Comparison of ENCODE assay signal across 19 mouse cellular contexts in genomic region chr17:75804358-75804757, GRCm38 (mm10).
DNase-seq lines count a peak whose midpoint lies in the region; ATAC-seq and TF ChIP-seq lines count a peak whose summit lies in the region.
"Had no signal": no experiment of that assay in that cellular context is flagged by ENCODE, and none has a peak within 500 bp of the region (broad histone marks: within the 10 kb centered on the region; RNA-seq: fewer than 3 reads in every experiment).

No protein-coding gene starts in this region.

- DNase-seq in embryonic facial prominence, embryonic 14.5 days (ENCODE audit: low spot score), result peak; percentile 27
- no peak for DNase-seq in embryonic facial prominence, embryonic 10.5 days (ENCODE audit: low spot score)
- peak; percentile 28 for DNase-seq in hindbrain, postnatal 0 days (ENCODE audit: low spot score)
- peak; percentile 49 for DNase-seq in 3T3-L1 (ENCODE audit: low read depth, low spot score)
- DNase-seq in fibroblast of lung, adult 2 months (ENCODE audit: low read depth), result peak; percentile 19
- no peak for DNase-seq in lung, postnatal 10 days
- DNase-seq in heart, adult 2 months, result no peak
- DNase-seq: adrenal gland, postnatal 25 days; cerebellum, adult 9-11 months; embryo, embryonic 11 days; kidney, adult 11 months; kidney, postnatal 10 days; liver, postnatal 0 days; lung, postnatal 36 days; right cerebral cortex, adult 18-20 months had no signal

- no peak overlapping the region for H3K4me3 ChIP-seq in embryonic facial prominence, embryonic 14.5 days (ENCODE audit: low read depth, low read length)
- no peak overlapping the region for H3K4me3 ChIP-seq in embryonic facial prominence, embryonic 10.5 days
- no peak overlapping the region for H3K4me3 ChIP-seq in hindbrain, postnatal 0 days (ENCODE audit: low read length)
- H3K4me3 ChIP-seq in hindbrain, embryonic 12.5 days, result no peak overlapping the region
- no peak overlapping the region for H3K4me3 ChIP-seq in heart, adult 2 months
- H3K4me3 ChIP-seq: heart, embryonic 15.5 days; limb, embryonic 15.5 days had no signal

- TF ChIP-seq CTCF in hindbrain, postnatal 0 days (IDR thresholded peaks at IDR 0.05; ENCODE audit: low read depth), result no peak
- TF ChIP-seq CTCF in heart, adult 2 months (IDR thresholded peaks at IDR 0.05), result no peak

- no peak for TF ChIP-seq EP300 in heart, adult 2 months (IDR thresholded peaks at IDR 0.05; ENCODE audit: insufficient read depth, low read depth, low read length)

- 18% methylated on average over 1 of the region's 1 CpGs for WGBS in embryonic facial prominence, embryonic 14.5 days
- WGBS in embryonic facial prominence, embryonic 10.5 days, result 70% methylated on average over 1 of the region's 1 CpGs
- WGBS in hindbrain, postnatal 0 days, result 43% methylated on average over 1 of the region's 1 CpGs
- whole genome bisulfite sequencing in hindbrain, embryonic 12.5 days, result 60% methylated on average over 1 of the region's 1 CpGs
- 18% methylated on average over 1 of the region's 1 CpGs for WGBS in heart, adult 2 months

- intact Hi-C loops in heart, adult 2 months (cut with DNase I), result no loop called here

- no peak overlapping the region for H3K27ac ChIP-seq in embryonic facial prominence, embryonic 14.5 days (replicated peaks; ENCODE audit: low read depth, low read length)
- no peak overlapping the region for H3K27ac ChIP-seq in embryonic facial prominence, embryonic 10.5 days (replicated peaks)
- no peak overlapping the region for H3K27ac ChIP-seq in hindbrain, postnatal 0 days
- H3K27ac ChIP-seq in hindbrain, embryonic 12.5 days, result no peak overlapping the region
- no peak overlapping the region for H3K27ac ChIP-seq in heart, adult 2 months
- H3K27ac ChIP-seq: heart, embryonic 15.5 days; limb, embryonic 15.5 days had no signal

- no peaks in the 10 kb centered on the region for H3K79me2 ChIP-seq in heart, adult 2 months (replicated peaks; ENCODE audit: control insufficient read depth, insufficient read depth, low read length)

- no peaks in the 10 kb centered on the region for H3K9me3 ChIP-seq in embryonic facial prominence, embryonic 14.5 days (ENCODE audit: control insufficient read depth, low read length)
- no peaks in the 10 kb centered on the region for H3K9me3 ChIP-seq in embryonic facial prominence, embryonic 10.5 days
- H3K9me3 ChIP-seq in hindbrain, postnatal 0 days (ENCODE audit: low read length), result no peaks in the 10 kb centered on the region
- H3K9me3 ChIP-seq in hindbrain, embryonic 12.5 days (replicated peaks), result no peaks in the 10 kb centered on the region
- H3K9me3 ChIP-seq: heart, embryonic 15.5 days; limb, embryonic 15.5 days had no signal

- no peaks in the 10 kb centered on the region for H3K4me1 ChIP-seq in embryonic facial prominence, embryonic 14.5 days (ENCODE audit: control insufficient read depth, insufficient read depth, low read length)
- H3K4me1 ChIP-seq in embryonic facial prominence, embryonic 10.5 days, result no peaks in the 10 kb centered on the region; the same call in 1 of the 2 replicates
- H3K4me1 ChIP-seq in hindbrain, postnatal 0 days (ENCODE audit: insufficient read depth, low read length), result no peaks in the 10 kb centered on the region
- no peaks in the 10 kb centered on the region for H3K4me1 ChIP-seq in hindbrain, embryonic 12.5 days
- H3K4me1 ChIP-seq in heart, adult 2 months (ENCODE audit: control insufficient read depth, insufficient read depth, low read length), result no peaks in the 10 kb centered on the region
- H3K4me1 ChIP-seq: heart, embryonic 15.5 days; limb, embryonic 15.5 days had no signal

- H3K4me2 ChIP-seq in embryonic facial prominence, embryonic 14.5 days (ENCODE audit: low read depth, low read length), result no peak overlapping the region
- no peak overlapping the region for H3K4me2 ChIP-seq in hindbrain, postnatal 0 days (ENCODE audit: low read depth, low read length)
- no peak overlapping the region for H3K4me2 ChIP-seq in hindbrain, embryonic 12.5 days (replicated peaks)
- H3K4me2 ChIP-seq: heart, embryonic 15.5 days; limb, embryonic 15.5 days had no signal

- no peaks in the 10 kb centered on the region for H3K27me3 ChIP-seq in embryonic facial prominence, embryonic 14.5 days (replicated peaks; ENCODE audit: control insufficient read depth, insufficient read depth, low read length)
- no peaks in the 10 kb centered on the region for H3K27me3 ChIP-seq in embryonic facial prominence, embryonic 10.5 days (replicated peaks; ENCODE audit: low read depth, poor library complexity, severe bottlenecking)
- H3K27me3 ChIP-seq in hindbrain, postnatal 0 days (ENCODE audit: insufficient read depth, low read length), result no peaks in the 10 kb centered on the region
- H3K27me3 ChIP-seq in hindbrain, embryonic 12.5 days, result no peaks in the 10 kb centered on the region
- H3K27me3 ChIP-seq in heart, adult 2 months (ENCODE audit: control insufficient read depth, insufficient read depth, low read length), result no peaks in the 10 kb centered on the region
- H3K27me3 ChIP-seq: heart, embryonic 15.5 days; limb, embryonic 15.5 days had no signal

- H3K9ac ChIP-seq in embryonic facial prominence, embryonic 14.5 days (ENCODE audit: low read depth, low read length), result no peak overlapping the region
- no peak overlapping the region for H3K9ac ChIP-seq in hindbrain, postnatal 0 days (replicated peaks; ENCODE audit: low read length)
- no peak overlapping the region for H3K9ac ChIP-seq in hindbrain, embryonic 12.5 days
- H3K9ac ChIP-seq in heart, adult 2 months (ENCODE audit: low read depth, low read length), result no peak overlapping the region
- H3K9ac ChIP-seq: heart, embryonic 15.5 days; limb, embryonic 15.5 days; liver, postnatal 0 days had no signal

- no peak for TF ChIP-seq POLR2A in heart, adult 2 months (IDR thresholded peaks at IDR 0.05; ENCODE audit: insufficient read depth, low read depth, low read length)

- ATAC-seq in embryonic facial prominence, embryonic 14.5 days (ENCODE audit: low read depth), result no peak
- ATAC-seq in hindbrain, postnatal 0 days, result peak; percentile 54; the same call in 1 of the 2 replicates
- ATAC-seq in hindbrain, embryonic 12.5 days (ENCODE audit: low FRiP score), result no peak
- ATAC-seq: activated CD4-positive, CD25-positive, alpha-beta regulatory T cell, adult 4 months; liver, postnatal 0 days had no signal

- H3K36me3 ChIP-seq in embryonic facial prominence, embryonic 14.5 days (ENCODE audit: control insufficient read depth, insufficient read depth, low read length), result no peaks in the 10 kb centered on the region
- no peaks in the 10 kb centered on the region for H3K36me3 ChIP-seq in embryonic facial prominence, embryonic 10.5 days (replicated peaks)
- no peaks in the 10 kb centered on the region for H3K36me3 ChIP-seq in hindbrain, postnatal 0 days (ENCODE audit: insufficient read depth, low read length)
- H3K36me3 ChIP-seq in hindbrain, embryonic 12.5 days, result no peaks in the 10 kb centered on the region
- no peaks in the 10 kb centered on the region for H3K36me3 ChIP-seq in heart, adult 2 months (ENCODE audit: control insufficient read depth, insufficient read depth, low read length)
- H3K36me3 ChIP-seq: heart, embryonic 15.5 days; limb, embryonic 15.5 days had no signal

Comparison
In these comparisons a context has a peak if more than half of its experiments do, and no peak if none do; other contexts are left out.
1. DNase-seq: peak in embryonic facial prominence, embryonic 14.5 days (single experiment), hindbrain, postnatal 0 days (single experiment), 3T3-L1 (single experiment) and fibroblast of lung, adult 2 months (single experiment); none in embryonic facial prominence, embryonic 10.5 days (single experiment), lung, postnatal 10 days (single experiment) and heart, adult 2 months (0 of 2).